Mouse (Mus musculus): ENCODE data around the gene Smagp. TPM values are rescaled to one million over a fixed set of nuclear protein-coding genes. Genes with fewer than 3 reads are reported as not detected.

Smagp gene
- total and polyA plus RNA-seq, 3 experiments: 11.6 to 21.1 (median 12.9) TPM

GRCm38 (mm10) chr15:100614996-100615824 lies 21.5 kb downstream of the Smagp start, which contains the start of gene Dazap2:
Gene Dazap2 (plus strand): TSS chr15:100615349.
- WGBS: 1% methylated on average over 93 of the region's 99 CpGs
- intact Hi-C loops (cut with DNase I): loop anchor here (1.0 to 10.0 kb wide), 4 partner anchors 22 to 150 kb away; partner anchors contain the start of gene Letmd1
- H3K36me3 ChIP-seq (ENCODE audit: control insufficient read depth, insufficient read depth, low read length): peaks cover 17% of the 10 kb centered on the region

GRCm38 (mm10) chr15:100614218-100614995 lies 22.3 kb downstream of the Smagp start:
- Histone ChIP-seq H3K27ac (peak overlapping the region; percentile 92), H3K79me2 (replicated peaks; ENCODE audit: control insufficient read depth, insufficient read depth, low read length) (no peaks in the 10 kb centered on the region), H3K4me1 (ENCODE audit: control insufficient read depth, insufficient read depth, low read length) (peaks cover 12% of the 10 kb centered on the region), H3K27me3 (ENCODE audit: control insufficient read depth, insufficient read depth, low read length) (no peaks in the 10 kb centered on the region; the same call in 1 of the 2 replicates), H3K9ac (ENCODE audit: low read depth, low read length) (peak overlapping the region; percentile 61), H3K4me3 (peak overlapping the region; percentile 66), H3K36me3 (ENCODE audit: control insufficient read depth, insufficient read depth, low read length) (peaks cover 14% of the 10 kb centered on the region)
- 9% methylated on average over 43 of the region's 43 CpGs for WGBS
- DNase-seq: no peak
- TF ChIP-seq CTCF (IDR thresholded peaks at IDR 0.05) (no peak), EP300 (IDR thresholded peaks at IDR 0.05; ENCODE audit: insufficient read depth, low read depth, low read length) (no peak), POLR2A (IDR thresholded peaks at IDR 0.05; ENCODE audit: insufficient read depth, low read depth, low read length) (peak; percentile 16; the same call in 1 of the 2 replicates)
- intact Hi-C loops (cut with DNase I): loop anchor here (1.0 to 10.0 kb wide), 3 partner anchors 63 to 150 kb away; partner anchors contain the start of gene Letmd1

More at GRCm38 (mm10) chr15:100614996-100615824, 21.5 kb downstream of the Smagp start, which contains the start of gene Dazap2:
- Histone ChIP-seq H3K9ac (ENCODE audit: low read depth, low read length) (peak within 1 kb of the TSS; percentile 86), H3K27me3 (ENCODE audit: control insufficient read depth, insufficient read depth, low read length) (no peaks in the 10 kb centered on the region), H3K4me1 (ENCODE audit: control insufficient read depth, insufficient read depth, low read length) (peaks cover 12% of the 10 kb centered on the region), H3K79me2 (replicated peaks; ENCODE audit: control insufficient read depth, insufficient read depth, low read length) (no peaks in the 10 kb centered on the region), H3K27ac (peak within 1 kb of the TSS; percentile 98), H3K4me3 (peak within 1 kb of the TSS; percentile 85)
- peak; percentile 99 for DNase-seq
- TF ChIP-seq EP300 (IDR thresholded peaks at IDR 0.05; ENCODE audit: insufficient read depth, low read depth, low read length) (0 out of 2 replicates have a peak, but pooled peaks have one; percentile 18), CTCF (IDR thresholded peaks at IDR 0.05) (peak; percentile 50), POLR2A (IDR thresholded peaks at IDR 0.05; ENCODE audit: insufficient read depth, low read depth, low read length) (peak; percentile 97)

- peak overlapping the region; percentile 10; the same call in 1 of the 2 replicates for H3K9ac ChIP-seq (ENCODE audit: low read depth, low read length)
- TF ChIP-seq EP300 (IDR thresholded peaks at IDR 0.05; ENCODE audit: insufficient read depth, low read depth, low read length) (peak; percentile 85), CTCF (IDR thresholded peaks at IDR 0.05) (no peak; the same call in none of the 2 replicates), POLR2A (IDR thresholded peaks at IDR 0.05; ENCODE audit: insufficient read depth, low read depth, low read length) (0 out of 2 replicates have a peak, but pooled peaks have one; percentile 41)
- peak overlapping the region; percentile 29; the same call in 1 of the 2 replicates for H3K4me3 ChIP-seq
- intact Hi-C loops (cut with DNase I): loop anchor here (1.0 to 10.0 kb wide), 4 partner anchors 13 to 149 kb away; partner anchors contain the start of gene Letmd1
- peak overlapping the region; percentile 92 for H3K27ac ChIP-seq
- peaks cover 11% of the 10 kb centered on the region for H3K4me1 ChIP-seq (ENCODE audit: control insufficient read depth, insufficient read depth, low read length)
- 7% methylated on average over 16 of the region's 16 CpGs for WGBS
- no peaks in the 10 kb centered on the region; the same call in 1 of the 2 replicates for H3K27me3 ChIP-seq (ENCODE audit: control insufficient read depth, insufficient read depth, low read length)
- DNase-seq: peak; percentile 81 to 89
- H3K79me2 ChIP-seq (replicated peaks; ENCODE audit: control insufficient read depth, insufficient read depth, low read length): no peaks in the 10 kb centered on the region
- H3K36me3 ChIP-seq (ENCODE audit: control insufficient read depth, insufficient read depth, low read length): peaks cover 7% of the 10 kb centered on the region; the same call in 1 of the 2 replicates
Observed at GRCm38 (mm10) chr15:100613584-100613983, 23.2 kb downstream of the Smagp start.

- H3K27ac ChIP-seq: no peak overlapping the region
- WGBS: 74% methylated on average over 2 of the region's 2 CpGs
- TF ChIP-seq CTCF (IDR thresholded peaks at IDR 0.05) (peak; percentile 64), POLR2A (IDR thresholded peaks at IDR 0.05; ENCODE audit: insufficient read depth, low read depth, low read length) (no peak)
Observed at GRCm38 (mm10) chr15:100612432-100612831, 24.3 kb downstream of the Smagp start.

GRCm38 (mm10) chr15:100611951-100612350 lies 24.8 kb downstream of the Smagp start:
- intact Hi-C loops (cut with DNase I): loop anchor here (5.0 to 10.0 kb wide), 2 partner anchors 70 to 147 kb away; partner anchors contain the start of gene Letmd1
- H3K9ac ChIP-seq (ENCODE audit: low read depth, low read length): no peak overlapping the region
- H3K4me1 ChIP-seq (ENCODE audit: control insufficient read depth, insufficient read depth, low read length): peaks cover 9% of the 10 kb centered on the region
- TF ChIP-seq EP300 (IDR thresholded peaks at IDR 0.05; ENCODE audit: insufficient read depth, low read depth, low read length): no peak
- no peak for DNase-seq
- 82% methylated on average over 7 of the region's 7 CpGs for WGBS
- H3K4me3 ChIP-seq: no peak overlapping the region
- H3K27ac ChIP-seq: no peak overlapping the region
- no peaks in the 10 kb centered on the region for H3K79me2 ChIP-seq (replicated peaks; ENCODE audit: control insufficient read depth, insufficient read depth, low read length)
- no peaks in the 10 kb centered on the region; the same call in 1 of the 2 replicates for H3K27me3 ChIP-seq (ENCODE audit: control insufficient read depth, insufficient read depth, low read length)
- peaks cover 1% of the 10 kb centered on the region; the same call in 1 of the 2 replicates for H3K36me3 ChIP-seq (ENCODE audit: control insufficient read depth, insufficient read depth, low read length)

More at GRCm38 (mm10) chr15:100612432-100612831, 24.3 kb downstream of the Smagp start:
- intact Hi-C loops (cut with DNase I): loop anchor here (5.0 to 10.0 kb wide), 2 partner anchors 70 to 148 kb away; partner anchors contain the start of gene Letmd1
- DNase-seq: no peak
- no peaks in the 10 kb centered on the region for H3K79me2 ChIP-seq (replicated peaks; ENCODE audit: control insufficient read depth, insufficient read depth, low read length)
- H3K4me3 ChIP-seq: no peak overlapping the region
- H3K36me3 ChIP-seq (ENCODE audit: control insufficient read depth, insufficient read depth, low read length): peaks cover 4% of the 10 kb centered on the region; the same call in 1 of the 2 replicates
- H3K4me1 ChIP-seq (ENCODE audit: control insufficient read depth, insufficient read depth, low read length): peaks cover 10% of the 10 kb centered on the region
- no peaks in the 10 kb centered on the region; the same call in 1 of the 2 replicates for H3K27me3 ChIP-seq (ENCODE audit: control insufficient read depth, insufficient read depth, low read length)
- H3K9ac ChIP-seq (ENCODE audit: low read depth, low read length): no peak overlapping the region
